Mouse (Mus musculus): ENCODE results near the gene Zfp105. TPM values are rescaled to one million over a fixed set of nuclear protein-coding genes. Genes with fewer than 3 reads are reported as not detected.

Zfp105 gene
- 9.6 and 11.0 TPM in 2 replicates for polyA plus RNA-seq (2015; fragmentation: Nextera tagmentation; extraction: Ambion mirVana)

DNA sequence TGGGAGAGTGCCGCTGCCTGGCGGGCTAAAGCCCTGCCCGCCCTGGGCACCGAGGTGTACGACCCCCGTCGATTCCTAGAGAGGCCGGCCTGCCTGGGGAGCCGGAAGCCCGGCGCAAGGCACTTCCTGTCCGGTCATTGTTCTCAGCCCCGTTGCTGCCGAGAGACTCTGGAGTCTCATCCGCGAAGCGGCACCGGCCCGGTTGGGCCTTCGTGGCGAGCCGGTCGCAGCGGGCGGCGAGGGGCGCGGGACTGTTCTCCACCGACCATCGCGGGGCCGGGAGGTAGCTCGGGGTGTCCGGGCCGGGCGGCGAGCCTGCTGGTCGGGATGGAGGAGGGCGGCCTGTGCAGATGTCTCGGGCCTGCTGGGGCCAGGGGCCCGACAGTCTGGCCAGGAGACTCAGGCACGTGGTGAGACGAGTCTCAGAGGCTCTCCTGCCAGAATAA, at the start of gene Zfp105:
TSS of gene Zfp105 (plus strand) at position 137 of the 446 bp plus-strand sequence.
- peaks cover 23% of the 10 kb centered on the region; the same call in 1 of the 2 replicates for H3K36me3 ChIP-seq (ENCODE audit: insufficient read depth, low read length)
- peak within 1 kb of the TSS; percentile 61 for H3K4me3 ChIP-seq (ENCODE audit: low read depth, low read length)
- peaks cover 7% of the 10 kb centered on the region; the same call in 1 of the 2 replicates for H3K4me1 ChIP-seq (ENCODE audit: insufficient read depth, low read depth, low read length)
- peak; percentile 98 for ATAC-seq
- H3K9me3 ChIP-seq (ENCODE audit: low read length): no peaks in the 10 kb centered on the region
- H3K4me2 ChIP-seq (replicated peaks; ENCODE audit: low read depth, low read length): peak within 1 kb of the TSS; percentile 64
- DNase-seq (ENCODE audit: low spot score): peak; percentile 90
- peak within 1 kb of the TSS; percentile 70 for H3K9ac ChIP-seq (replicated peaks; ENCODE audit: low read depth)
- H3K27ac ChIP-seq (ENCODE audit: low read length): no peak within 1 kb of the TSS
- no peaks in the 10 kb centered on the region for H3K27me3 ChIP-seq (replicated peaks; ENCODE audit: insufficient read depth, low read length)
- TF ChIP-seq EP300 (IDR thresholded peaks at IDR 0.05) (no peak), CTCF (IDR thresholded peaks at IDR 0.05) (no peak; the same call in none of the 2 replicates)
- WGBS: under 1% methylated on average over 43 of the region's 43 CpGs

- Histone ChIP-seq H3K4me2 (replicated peaks; ENCODE audit: low read depth, low read length) (no peak overlapping the region), H3K9ac (replicated peaks; ENCODE audit: low read depth) (no peak overlapping the region), H3K4me3 (ENCODE audit: low read depth, low read length) (no peak overlapping the region), H3K27me3 (replicated peaks; ENCODE audit: insufficient read depth, low read length) (no peaks in the 10 kb centered on the region), H3K36me3 (ENCODE audit: insufficient read depth, low read length) (no peaks in the 10 kb centered on the region), H3K9me3 (ENCODE audit: low read length) (no peaks in the 10 kb centered on the region), H3K4me1 (ENCODE audit: insufficient read depth, low read depth, low read length) (no peaks in the 10 kb centered on the region), H3K27ac (ENCODE audit: low read length) (no peak overlapping the region)
- no peak for TF ChIP-seq EP300 (IDR thresholded peaks at IDR 0.05)
- TF ChIP-seq CTCF (IDR thresholded peaks at IDR 0.05): no peak
- ATAC-seq (no peak), DNase-seq (ENCODE audit: low spot score) (no peak)
- WGBS: 56% methylated on average over 1 of the region's 1 CpGs
These were observed 48.2 kb upstream of the Zfp105 start for GRCm38 (mm10) chr9:122874653-122875052.

GRCm38 (mm10) chr9:122875145-122875544, 47.7 kb upstream of the Zfp105 start:
- TF ChIP-seq CTCF (IDR thresholded peaks at IDR 0.05) (no peak), EP300 (IDR thresholded peaks at IDR 0.05) (no peak)
- Histone ChIP-seq H3K4me1 (ENCODE audit: insufficient read depth, low read depth, low read length) (no peaks in the 10 kb centered on the region), H3K27me3 (replicated peaks; ENCODE audit: insufficient read depth, low read length) (no peaks in the 10 kb centered on the region), H3K9me3 (ENCODE audit: low read length) (no peaks in the 10 kb centered on the region), H3K4me2 (replicated peaks; ENCODE audit: low read depth, low read length) (no peak overlapping the region), H3K27ac (ENCODE audit: low read length) (no peak overlapping the region), H3K4me3 (ENCODE audit: low read depth, low read length) (no peak overlapping the region), H3K9ac (replicated peaks; ENCODE audit: low read depth) (no peak overlapping the region), H3K36me3 (ENCODE audit: insufficient read depth, low read length) (no peaks in the 10 kb centered on the region)
- WGBS: 88% methylated on average over 2 of the region's 2 CpGs
- DNase-seq (ENCODE audit: low spot score): no peak
- ATAC-seq: no peak

DNA sequence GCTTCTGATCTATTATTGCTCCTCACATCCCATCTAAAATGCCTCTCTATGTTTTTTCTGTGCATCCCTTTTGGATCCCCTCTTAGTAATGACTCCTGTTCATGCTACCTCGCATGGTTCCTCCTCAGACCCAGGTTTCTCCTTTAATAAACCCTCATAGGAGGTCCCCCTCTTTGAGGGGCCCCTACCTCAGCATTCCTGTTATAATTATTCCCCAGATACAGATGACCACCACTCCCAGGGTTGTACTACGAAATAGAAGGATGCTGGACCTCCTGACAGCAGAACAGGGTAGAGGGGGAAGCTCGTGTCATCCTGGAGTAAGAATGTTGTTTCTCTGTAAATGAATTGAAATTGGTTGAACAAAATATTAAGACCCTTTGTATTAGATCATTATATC, 37.5 kb upstream of the Zfp105 start, which contains the start of gene Zkscan7:
TSS of gene Zkscan7 (plus strand) at position 301 of the 400 bp plus-strand sequence.
- H3K27ac ChIP-seq (ENCODE audit: low read length): no peak within 1 kb of the TSS
- WGBS: 83% methylated on average over 3 of the region's 3 CpGs

DNA sequence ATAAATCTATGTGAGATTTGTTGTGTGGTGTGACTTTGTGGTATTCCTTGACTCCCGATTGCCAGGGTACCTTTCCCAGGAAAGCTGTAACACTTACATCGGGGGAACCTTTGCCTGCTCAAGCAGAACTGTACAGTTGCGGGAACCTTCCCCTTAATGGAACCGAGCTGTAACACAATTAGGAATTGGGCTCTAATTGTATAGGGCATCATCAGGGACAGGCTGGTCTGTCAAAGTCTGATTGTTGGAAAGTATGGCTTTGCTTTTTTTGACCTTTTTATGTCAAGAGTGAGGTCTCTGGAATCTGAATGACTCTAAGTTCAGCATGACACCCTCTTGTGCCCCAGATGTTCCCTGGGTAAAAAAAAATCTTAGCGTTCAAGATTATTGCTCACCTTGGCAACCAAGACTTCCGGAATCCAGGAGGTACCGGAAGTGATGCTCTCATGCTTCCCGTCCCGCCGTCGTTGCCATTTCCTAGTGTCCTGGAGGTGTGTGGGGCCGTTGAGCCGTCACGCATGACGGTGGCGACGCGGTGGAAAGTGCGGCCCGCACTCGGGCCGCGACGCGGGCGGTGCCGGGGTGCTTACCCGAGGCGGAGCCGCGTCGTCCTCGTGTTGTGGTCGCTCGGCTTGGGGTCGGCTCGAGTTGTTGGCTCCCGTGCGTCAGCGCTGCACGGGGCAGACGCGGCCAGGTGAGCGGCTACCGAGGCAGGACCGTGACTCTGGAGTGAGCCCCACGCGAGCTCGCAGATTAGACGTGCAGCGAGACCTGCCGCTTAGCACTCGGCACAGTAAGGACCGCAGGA, 36.3 kb upstream of the Zfp105 start:
- peak; percentile 91 for DNase-seq (ENCODE audit: low spot score)

More for the DNA sequence above, 37.5 kb upstream of the Zfp105 start, which contains the start of gene Zkscan7:
- DNase-seq (ENCODE audit: low spot score) (no peak), ATAC-seq (no peak)
- H3K9ac ChIP-seq (replicated peaks; ENCODE audit: low read depth): 0 out of 2 replicates have a peak within 1 kb of the TSS, but pooled peaks have one; percentile 69
- peak within 1 kb of the TSS; percentile 75 for H3K4me2 ChIP-seq (replicated peaks; ENCODE audit: low read depth, low read length)
- no peaks in the 10 kb centered on the region; the same call in 1 of the 2 replicates for H3K4me1 ChIP-seq (ENCODE audit: insufficient read depth, low read depth, low read length)
- peaks cover 3% of the 10 kb centered on the region; the same call in 1 of the 2 replicates for H3K9me3 ChIP-seq (ENCODE audit: low read length)
- no peaks in the 10 kb centered on the region for H3K36me3 ChIP-seq (ENCODE audit: insufficient read depth, low read length)
- peak within 1 kb of the TSS; percentile 79 for H3K4me3 ChIP-seq (ENCODE audit: low read depth, low read length)
- H3K27me3 ChIP-seq (replicated peaks; ENCODE audit: insufficient read depth, low read length): no peaks in the 10 kb centered on the region
- TF ChIP-seq EP300 (IDR thresholded peaks at IDR 0.05) (no peak), CTCF (IDR thresholded peaks at IDR 0.05) (no peak)

DNA sequence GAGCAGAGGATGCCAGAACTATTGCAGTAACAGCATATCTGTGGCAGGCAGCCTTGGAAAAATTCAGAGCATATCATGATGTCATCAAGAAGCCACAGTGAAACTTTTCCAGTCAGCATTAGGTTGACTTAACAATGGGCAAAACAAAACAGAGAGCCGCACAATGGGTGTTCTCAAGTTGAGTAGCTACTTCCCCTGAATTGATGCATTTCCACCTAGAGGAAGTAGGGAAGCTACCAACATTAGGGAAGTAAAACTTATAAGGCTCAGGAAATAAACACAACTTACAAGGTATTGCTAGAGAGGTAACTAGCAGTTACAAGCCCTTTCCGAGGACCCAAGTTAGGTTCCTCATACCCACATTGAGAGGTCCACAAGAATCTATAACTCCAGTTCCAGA, 21.8 kb upstream of the Zfp105 start:
- ATAC-seq: no peak
- Histone ChIP-seq H3K9me3 (ENCODE audit: low read length) (no peaks in the 10 kb centered on the region), H3K27ac (ENCODE audit: low read length) (no peak overlapping the region), H3K27me3 (replicated peaks; ENCODE audit: insufficient read depth, low read length) (no peaks in the 10 kb centered on the region), H3K9ac (replicated peaks; ENCODE audit: low read depth) (no peak overlapping the region), H3K4me2 (replicated peaks; ENCODE audit: low read depth, low read length) (no peak overlapping the region), H3K36me3 (ENCODE audit: insufficient read depth, low read length) (no peaks in the 10 kb centered on the region), H3K4me1 (ENCODE audit: insufficient read depth, low read depth, low read length) (no peaks in the 10 kb centered on the region), H3K4me3 (ENCODE audit: low read depth, low read length) (no peak overlapping the region)
- TF ChIP-seq EP300 (IDR thresholded peaks at IDR 0.05) (no peak), CTCF (IDR thresholded peaks at IDR 0.05) (no peak)
- peak; percentile 15 for DNase-seq (ENCODE audit: low spot score)
- 80% methylated on average over 2 of the region's 2 CpGs for WGBS

More for the DNA sequence above, 36.3 kb upstream of the Zfp105 start:
- peak overlapping the region; percentile 69 for H3K9ac ChIP-seq (replicated peaks; ENCODE audit: low read depth)
- TF ChIP-seq CTCF (IDR thresholded peaks at IDR 0.05) (no peak), EP300 (IDR thresholded peaks at IDR 0.05) (no peak)
- H3K27ac ChIP-seq (ENCODE audit: low read length): peak overlapping the region; percentile 66
- peaks cover 3% of the 10 kb centered on the region; the same call in 1 of the 2 replicates for H3K9me3 ChIP-seq (ENCODE audit: low read length)
- ATAC-seq: peak; percentile 95
- no peaks in the 10 kb centered on the region for H3K27me3 ChIP-seq (replicated peaks; ENCODE audit: insufficient read depth, low read length)
- H3K4me2 ChIP-seq (replicated peaks; ENCODE audit: low read depth, low read length): peak overlapping the region; percentile 75
- no peaks in the 10 kb centered on the region for H3K36me3 ChIP-seq (ENCODE audit: insufficient read depth, low read length)
- WGBS: 7% methylated on average over 54 of the region's 54 CpGs
- H3K4me3 ChIP-seq (ENCODE audit: low read depth, low read length): peak overlapping the region; percentile 79
- H3K4me1 ChIP-seq (ENCODE audit: insufficient read depth, low read depth, low read length): no peaks in the 10 kb centered on the region; the same call in 1 of the 2 replicates

All from lung, postnatal 0 days (tissue).